Mouse (Mus musculus) forebrain, embryonic 11.5 days (tissue): ENCODE measurements at regions not wholly inside any gene's neighbourhood (a gene's known extent, or its start where the extent isn't known, plus 50 kb on each side); places are given as distances from the start of the nearest gene placed in this dataset.

Experiments used
- ATAC-seq: fragments of 200-750 bp; cut with Nextera tagmentation; replicated peaks from 2 replicates; pipeline ENCODE4 v1.8.0; 2017; ENCODE audit warnings: moderate TSS enrichment; ENCODE audit not compliant: low FRiP score
- DNase-seq: peaks from one replicate; pipeline ENCODE4 v3.0.0-alpha.2; 2017; ENCODE audit warnings: low spot score
- H3K27ac ChIP-seq: fragments of 300-500 bp; sonication (generic); 2 replicates; pipeline ENCODE4 v1.5.1; 2014; ENCODE audit warnings: low read depth, low read length
- H3K27me3 ChIP-seq: fragments of 300-500 bp; sonication (generic); 2 replicates; pipeline ENCODE4 v1.6.1; 2014; ENCODE audit warnings: mild to moderate bottlenecking, low read length, mixed read lengths; ENCODE audit not compliant: control insufficient read depth, insufficient read depth
- H3K36me3 ChIP-seq: fragments of 300-500 bp; sonication (generic); 2 replicates; pipeline ENCODE4 v1.6.1; 2014; ENCODE audit warnings: mild to moderate bottlenecking, low read length, moderate library complexity, mixed read lengths; ENCODE audit not compliant: control insufficient read depth, insufficient read depth
- H3K4me1 ChIP-seq: fragments of 300-500 bp; sonication (generic); replicated peaks from 2 replicates; pipeline ENCODE4 v1.6.1; 2014; ENCODE audit warnings: low read length, mixed read lengths; ENCODE audit not compliant: control insufficient read depth, insufficient read depth
- H3K4me2 ChIP-seq: fragments of 300-500 bp; sonication (generic); 2 replicates; pipeline ENCODE4 v1.6.1; 2014; ENCODE audit warnings: low read depth, mild to moderate bottlenecking, low read length, moderate library complexity, mixed read lengths; ENCODE audit not compliant: severe bottlenecking
- H3K4me3 ChIP-seq: fragments of 300-500 bp; sonication (generic); 2 replicates; pipeline ENCODE4 v1.5.1; 2014; ENCODE audit warnings: low read depth, low read length
- H3K9ac ChIP-seq: fragments of 300-500 bp; sonication (generic); 2 replicates; pipeline ENCODE4 v1.6.1; 2014; ENCODE audit warnings: low read length
- H3K9me3 ChIP-seq: fragments of 300-500 bp; sonication (generic); 2 replicates; pipeline ENCODE4 v1.6.1; 2016; ENCODE audit warnings: low read length, mixed read lengths; ENCODE audit not compliant: control insufficient read depth
- WGBS: fragments of 180-500 bp; shearing (Covaris S2); extraction: QIAGEN DNeasy Blood & Tissue Kit; methylation state at CpG from one replicate; pipeline ENCODE4 v1.1.7; 2014; 5-methylcytosine and 5-hydroxymethylcytosine counted together

GRCm38 (mm10) chr9:74021339-74021738 lies 52.6 kb upstream of the Unc13c start:
- H3K36me3 ChIP-seq, result no peaks in the 10 kb centered on the region
- no peak for DNase-seq
- H3K27ac ChIP-seq, result no peak overlapping the region
- ATAC-seq, result no peak
- H3K4me3 ChIP-seq, result no peak overlapping the region
- H3K9ac ChIP-seq, result no peak overlapping the region
- H3K4me1 ChIP-seq, result no peaks in the 10 kb centered on the region
- no peak overlapping the region for H3K4me2 ChIP-seq
- H3K27me3 ChIP-seq, result no peaks in the 10 kb centered on the region
- 78% methylated on average over 6 of the region's 6 CpGs for WGBS
- H3K9me3 ChIP-seq, result no peaks in the 10 kb centered on the region

- WGBS, result 63% methylated on average over 3 of the region's 3 CpGs
- Histone ChIP-seq H3K4me3 (no peak overlapping the region), H3K9ac (no peak overlapping the region), H3K4me2 (no peak overlapping the region), H3K27ac (no peak overlapping the region), H3K27me3 (no peaks in the 10 kb centered on the region), H3K36me3 (no peaks in the 10 kb centered on the region), H3K9me3 (no peaks in the 10 kb centered on the region), H3K4me1 (no peaks in the 10 kb centered on the region)
- DNase-seq, result no peak
- ATAC-seq, result no peak
Observed at GRCm38 (mm10) chr9:74023922-74024321, 55.2 kb upstream of the Unc13c start.

GRCm38 (mm10) chr9:74026131-74026530 lies 57.4 kb upstream of the Unc13c start:
- no peaks in the 10 kb centered on the region for H3K27me3 ChIP-seq
- no peaks in the 10 kb centered on the region for H3K9me3 ChIP-seq
- no peak overlapping the region for H3K9ac ChIP-seq
- H3K4me2 ChIP-seq, result no peak overlapping the region
- no peak overlapping the region for H3K4me3 ChIP-seq
- ATAC-seq (no peak), DNase-seq (no peak)
- H3K4me1 ChIP-seq, result no peaks in the 10 kb centered on the region
- no peak overlapping the region for H3K27ac ChIP-seq
- WGBS, result 42% methylated on average over 3 of the region's 3 CpGs
- no peaks in the 10 kb centered on the region for H3K36me3 ChIP-seq

GRCm38 (mm10) chr9:74028438-74028837 lies 59.7 kb upstream of the Unc13c start:
- DNase-seq, result no peak
- ATAC-seq, result no peak
- no peaks in the 10 kb centered on the region for H3K27me3 ChIP-seq
- no peaks in the 10 kb centered on the region for H3K4me1 ChIP-seq
- WGBS, result 45% methylated on average over 1 of the region's 1 CpGs
- H3K27ac ChIP-seq, result no peak overlapping the region
- no peak overlapping the region for H3K9ac ChIP-seq
- H3K4me2 ChIP-seq, result no peak overlapping the region
- H3K4me3 ChIP-seq, result no peak overlapping the region
- H3K36me3 ChIP-seq, result no peaks in the 10 kb centered on the region
- no peaks in the 10 kb centered on the region for H3K9me3 ChIP-seq

GRCm38 (mm10) chr9:74045936-74046335 lies 64.2 kb upstream of the Wdr72 start:
- ATAC-seq, result no peak
- 76% methylated on average over 3 of the region's 3 CpGs for WGBS
- Histone ChIP-seq H3K27ac (no peak overlapping the region), H3K9me3 (no peaks in the 10 kb centered on the region), H3K4me1 (no peaks in the 10 kb centered on the region), H3K4me3 (no peak overlapping the region), H3K9ac (no peak overlapping the region), H3K27me3 (no peaks in the 10 kb centered on the region), H3K36me3 (no peaks in the 10 kb centered on the region), H3K4me2 (no peak overlapping the region)
- DNase-seq, result no peak

GRCm38 (mm10) chr9:74049776-74050175 lies 60.4 kb upstream of the Wdr72 start:
- DNase-seq (no peak), ATAC-seq (no peak)
- Histone ChIP-seq H3K4me1 (no peaks in the 10 kb centered on the region), H3K4me3 (no peak overlapping the region), H3K27ac (no peak overlapping the region), H3K9me3 (no peaks in the 10 kb centered on the region), H3K27me3 (no peaks in the 10 kb centered on the region), H3K4me2 (no peak overlapping the region), H3K9ac (no peak overlapping the region), H3K36me3 (no peaks in the 10 kb centered on the region)
- 70% methylated on average over 3 of the region's 3 CpGs for WGBS

GRCm38 (mm10) chr9:74056709-74057108 lies 53.4 kb upstream of the Wdr72 start:
- no peak overlapping the region for H3K9ac ChIP-seq
- no peak overlapping the region for H3K27ac ChIP-seq
- 45% methylated on average over 5 of the region's 5 CpGs for WGBS
- H3K9me3 ChIP-seq, result no peaks in the 10 kb centered on the region
- DNase-seq, result no peak
- 0 out of 2 replicates have a peak, but pooled peaks have one; percentile 15 for ATAC-seq
- no peaks in the 10 kb centered on the region for H3K36me3 ChIP-seq
- H3K4me1 ChIP-seq, result 0 out of 2 replicates have a peak, but pooled peaks cover 2% of the 10 kb centered on the region
- no peak overlapping the region for H3K4me2 ChIP-seq
- no peak overlapping the region for H3K4me3 ChIP-seq
- H3K27me3 ChIP-seq, result no peaks in the 10 kb centered on the region

- no peaks in the 10 kb centered on the region for H3K9me3 ChIP-seq
- no peaks in the 10 kb centered on the region for H3K36me3 ChIP-seq
- no peak overlapping the region for H3K4me2 ChIP-seq
- no peak overlapping the region for H3K9ac ChIP-seq
- no peak overlapping the region for H3K27ac ChIP-seq
- DNase-seq (no peak), ATAC-seq (no peak)
- WGBS, result 71% methylated on average over 3 of the region's 3 CpGs
- 0 out of 2 replicates have a peak, but pooled peaks cover 2% of the 10 kb centered on the region for H3K4me1 ChIP-seq
- H3K27me3 ChIP-seq, result no peaks in the 10 kb centered on the region
- no peak overlapping the region for H3K4me3 ChIP-seq
Observed at GRCm38 (mm10) chr9:74057476-74058076, 52.6 kb upstream of the Wdr72 start.

GRCm38 (mm10) chr9:74058269-74058871 lies 51.8 kb upstream of the Wdr72 start:
- Histone ChIP-seq H3K4me1 (0 out of 2 replicates have a peak, but pooled peaks cover 2% of the 10 kb centered on the region), H3K36me3 (no peaks in the 10 kb centered on the region), H3K9me3 (no peaks in the 10 kb centered on the region), H3K9ac (no peak overlapping the region), H3K4me3 (no peak overlapping the region), H3K27me3 (no peaks in the 10 kb centered on the region), H3K4me2 (no peak overlapping the region), H3K27ac (no peak overlapping the region)
- ATAC-seq, result no peak
- DNase-seq, result no peak
- WGBS, result 64% methylated on average over 5 of the region's 5 CpGs
